Mouse (Mus musculus): Measurements from ENCODE around the gene Klhdc8a. TPM values are rescaled to one million over a fixed set of nuclear protein-coding genes. Genes with fewer than 3 reads are reported as not detected.

The Klhdc8a gene
- polyA plus RNA-seq, 1 experiment from 2014 or later = 3.4 TPM

- under 1% methylated on average over 70 of the region's 71 CpGs for WGBS
- H3K4me1 ChIP-seq (replicated peaks; ENCODE audit: control insufficient read depth, insufficient read depth, low read length) = peaks cover 24% of the 10 kb centered on the region
- peak; percentile 59 for ATAC-seq
Measured at GRCm38 (mm10) chr1:132298801-132299464, 507 bp downstream of the Klhdc8a start.

GRCm38 (mm10) chr1:132299744-132300143 is 1.3 kb downstream of the Klhdc8a start:
- Histone ChIP-seq H3K4me3 (replicated peaks; ENCODE audit: low read length) (no peak overlapping the region; the same call in 1 of the 2 replicates), H3K27ac (ENCODE audit: low read length) (no peak overlapping the region), H3K27me3 (replicated peaks; ENCODE audit: control insufficient read depth, insufficient read depth, low read length) (peaks cover 6% of the 10 kb centered on the region; the same call in 1 of the 2 replicates), H3K4me2 (ENCODE audit: low read length) (peak overlapping the region; percentile 97), H3K36me3 (ENCODE audit: control insufficient read depth, insufficient read depth) (no peaks in the 10 kb centered on the region), H3K4me1 (replicated peaks; ENCODE audit: control insufficient read depth, insufficient read depth, low read length) (peaks cover 24% of the 10 kb centered on the region), H3K9ac (replicated peaks; ENCODE audit: low read depth, low read length) (no peak overlapping the region), H3K9me3 (ENCODE audit: control insufficient read depth, low read length) (no peaks in the 10 kb centered on the region)
- ATAC-seq = no peak
- WGBS = 80% methylated on average over 5 of the region's 5 CpGs

More at GRCm38 (mm10) chr1:132298801-132299464, 507 bp downstream of the Klhdc8a start:
- no peaks in the 10 kb centered on the region for H3K36me3 ChIP-seq (ENCODE audit: control insufficient read depth, insufficient read depth)
- H3K27ac ChIP-seq (ENCODE audit: low read length) = no peak overlapping the region
- peak overlapping the region; percentile 76 for H3K9ac ChIP-seq (replicated peaks; ENCODE audit: low read depth, low read length)
- no peaks in the 10 kb centered on the region for H3K9me3 ChIP-seq (ENCODE audit: control insufficient read depth, low read length)
- peak overlapping the region; percentile 97 for H3K4me2 ChIP-seq (ENCODE audit: low read length)
- peak overlapping the region; percentile 60 for H3K4me3 ChIP-seq (replicated peaks; ENCODE audit: low read length)
- H3K27me3 ChIP-seq (replicated peaks; ENCODE audit: control insufficient read depth, insufficient read depth, low read length) = peaks cover 6% of the 10 kb centered on the region; the same call in 1 of the 2 replicates

GRCm38 (mm10) chr1:132301242-132301641 is 2.8 kb downstream of the Klhdc8a start:
- Histone ChIP-seq H3K27me3 (replicated peaks; ENCODE audit: control insufficient read depth, insufficient read depth, low read length) (peaks cover 6% of the 10 kb centered on the region; the same call in 1 of the 2 replicates), H3K9me3 (ENCODE audit: control insufficient read depth, low read length) (no peaks in the 10 kb centered on the region), H3K27ac (ENCODE audit: low read length) (no peak overlapping the region), H3K9ac (replicated peaks; ENCODE audit: low read depth, low read length) (no peak overlapping the region), H3K36me3 (ENCODE audit: control insufficient read depth, insufficient read depth) (no peaks in the 10 kb centered on the region), H3K4me3 (replicated peaks; ENCODE audit: low read length) (no peak overlapping the region), H3K4me2 (ENCODE audit: low read length) (no peak overlapping the region), H3K4me1 (replicated peaks; ENCODE audit: control insufficient read depth, insufficient read depth, low read length) (peaks cover 14% of the 10 kb centered on the region)
- 88% methylated on average over 5 of the region's 5 CpGs for WGBS
- ATAC-seq = no peak

- no peak for ATAC-seq
- no peak overlapping the region for H3K9ac ChIP-seq (replicated peaks; ENCODE audit: low read depth, low read length)
- no peaks in the 10 kb centered on the region for H3K36me3 ChIP-seq (ENCODE audit: control insufficient read depth, insufficient read depth)
- no peak overlapping the region for H3K4me2 ChIP-seq (ENCODE audit: low read length)
- H3K9me3 ChIP-seq (ENCODE audit: control insufficient read depth, low read length) = no peaks in the 10 kb centered on the region
- no peak overlapping the region for H3K4me3 ChIP-seq (replicated peaks; ENCODE audit: low read length)
- peaks cover 6% of the 10 kb centered on the region; the same call in 1 of the 2 replicates for H3K27me3 ChIP-seq (replicated peaks; ENCODE audit: control insufficient read depth, insufficient read depth, low read length)
- 89% methylated on average over 9 of the region's 9 CpGs for WGBS
- H3K27ac ChIP-seq (ENCODE audit: low read length) = no peak overlapping the region
- H3K4me1 ChIP-seq (replicated peaks; ENCODE audit: control insufficient read depth, insufficient read depth, low read length) = peaks cover 14% of the 10 kb centered on the region
Measured at GRCm38 (mm10) chr1:132302341-132302866, 4.0 kb downstream of the Klhdc8a start.

GRCm38 (mm10) chr1:132304618-132305214 is 6.3 kb downstream of the Klhdc8a start:
- no peak overlapping the region for H3K27ac ChIP-seq (ENCODE audit: low read length)
- WGBS = 64% methylated on average over 9 of the region's 9 CpGs
- H3K9ac ChIP-seq (replicated peaks; ENCODE audit: low read depth, low read length) = no peak overlapping the region
- H3K36me3 ChIP-seq (ENCODE audit: control insufficient read depth, insufficient read depth) = no peaks in the 10 kb centered on the region
- no peak for ATAC-seq
- no peak overlapping the region for H3K4me3 ChIP-seq (replicated peaks; ENCODE audit: low read length)
- H3K4me1 ChIP-seq (replicated peaks; ENCODE audit: control insufficient read depth, insufficient read depth, low read length) = 0 out of 2 replicates have a peak, but pooled peaks cover 2% of the 10 kb centered on the region
- H3K9me3 ChIP-seq (ENCODE audit: control insufficient read depth, low read length) = no peaks in the 10 kb centered on the region
- H3K27me3 ChIP-seq (replicated peaks; ENCODE audit: control insufficient read depth, insufficient read depth, low read length) = peaks cover 6% of the 10 kb centered on the region; the same call in 1 of the 2 replicates
- H3K4me2 ChIP-seq (ENCODE audit: low read length) = no peak overlapping the region

GRCm38 (mm10) chr1:132306160-132306559 is 7.7 kb downstream of the Klhdc8a start:
- H3K9me3 ChIP-seq (ENCODE audit: control insufficient read depth, low read length) = no peaks in the 10 kb centered on the region
- no peaks in the 10 kb centered on the region for H3K4me1 ChIP-seq (replicated peaks; ENCODE audit: control insufficient read depth, insufficient read depth, low read length)
- WGBS = 28% methylated on average over 4 of the region's 4 CpGs
- no peak for ATAC-seq
- H3K4me2 ChIP-seq (ENCODE audit: low read length) = no peak overlapping the region
- H3K9ac ChIP-seq (replicated peaks; ENCODE audit: low read depth, low read length) = no peak overlapping the region
- no peaks in the 10 kb centered on the region for H3K27me3 ChIP-seq (replicated peaks; ENCODE audit: control insufficient read depth, insufficient read depth, low read length)
- H3K27ac ChIP-seq (ENCODE audit: low read length) = no peak overlapping the region
- no peaks in the 10 kb centered on the region for H3K36me3 ChIP-seq (ENCODE audit: control insufficient read depth, insufficient read depth)
- H3K4me3 ChIP-seq (replicated peaks; ENCODE audit: low read length) = no peak overlapping the region

- H3K4me2 ChIP-seq (ENCODE audit: low read length) = no peak overlapping the region
- no peak overlapping the region for H3K4me3 ChIP-seq (replicated peaks; ENCODE audit: low read length)
- no peak for ATAC-seq
- no peak overlapping the region for H3K9ac ChIP-seq (replicated peaks; ENCODE audit: low read depth, low read length)
- H3K9me3 ChIP-seq (ENCODE audit: control insufficient read depth, low read length) = no peaks in the 10 kb centered on the region
- 18% methylated on average over 4 of the region's 4 CpGs for WGBS
- no peak overlapping the region for H3K27ac ChIP-seq (ENCODE audit: low read length)
- H3K4me1 ChIP-seq (replicated peaks; ENCODE audit: control insufficient read depth, insufficient read depth, low read length) = no peaks in the 10 kb centered on the region
- no peaks in the 10 kb centered on the region for H3K27me3 ChIP-seq (replicated peaks; ENCODE audit: control insufficient read depth, insufficient read depth, low read length)
- no peaks in the 10 kb centered on the region for H3K36me3 ChIP-seq (ENCODE audit: control insufficient read depth, insufficient read depth)
Measured at GRCm38 (mm10) chr1:132306808-132307207, 8.4 kb downstream of the Klhdc8a start.

GRCm38 (mm10) chr1:132307962-132308361 is 9.5 kb downstream of the Klhdc8a start:
- no peak overlapping the region for H3K4me3 ChIP-seq (replicated peaks; ENCODE audit: low read length)
- H3K27me3 ChIP-seq (replicated peaks; ENCODE audit: control insufficient read depth, insufficient read depth, low read length) = no peaks in the 10 kb centered on the region
- H3K36me3 ChIP-seq (ENCODE audit: control insufficient read depth, insufficient read depth) = no peaks in the 10 kb centered on the region
- 81% methylated on average over 6 of the region's 6 CpGs for WGBS
- no peak overlapping the region for H3K4me2 ChIP-seq (ENCODE audit: low read length)
- H3K4me1 ChIP-seq (replicated peaks; ENCODE audit: control insufficient read depth, insufficient read depth, low read length) = no peaks in the 10 kb centered on the region
- H3K9me3 ChIP-seq (ENCODE audit: control insufficient read depth, low read length) = no peaks in the 10 kb centered on the region
- no peak overlapping the region for H3K27ac ChIP-seq (ENCODE audit: low read length)
- H3K9ac ChIP-seq (replicated peaks; ENCODE audit: low read depth, low read length) = no peak overlapping the region
- no peak for ATAC-seq

- Histone ChIP-seq H3K27ac (ENCODE audit: low read length) (no peak overlapping the region), H3K4me1 (replicated peaks; ENCODE audit: control insufficient read depth, insufficient read depth, low read length) (no peaks in the 10 kb centered on the region), H3K9ac (replicated peaks; ENCODE audit: low read depth, low read length) (no peak overlapping the region), H3K9me3 (ENCODE audit: control insufficient read depth, low read length) (no peaks in the 10 kb centered on the region), H3K4me3 (replicated peaks; ENCODE audit: low read length) (no peak overlapping the region), H3K27me3 (replicated peaks; ENCODE audit: control insufficient read depth, insufficient read depth, low read length) (no peaks in the 10 kb centered on the region), H3K4me2 (ENCODE audit: low read length) (no peak overlapping the region), H3K36me3 (ENCODE audit: control insufficient read depth, insufficient read depth) (no peaks in the 10 kb centered on the region)
- WGBS = 80% methylated on average over 7 of the region's 7 CpGs
- no peak for ATAC-seq
Measured at GRCm38 (mm10) chr1:132308674-132309073, 10.2 kb downstream of the Klhdc8a start.
